Mouse (Mus musculus) heart, adult 10 weeks (tissue): ENCODE results near the gene Vmn1r57. TPM values are rescaled to one million over a fixed set of nuclear protein-coding genes. Genes with fewer than 3 reads are reported as not detected.

Source experiments
- polyA plus RNA-seq: library from polyadenylated mRNA; stranded (reverse); fragments of 350-450 nt; fragmentation: Illumina TruSeq; extraction: RNeasy Lipid Tissue Mini Kit (QIAGEN cat#74804); gene quantifications from one replicate; pipeline ENCODE4 v1.2.3, GENCODE M21; 2014; ENCODE audit warnings: low read depth, low replicate concordance

Gene Vmn1r57
- polyA plus RNA-seq, result not detected

GRCm38 (mm10) chr7:5218193-5218592 is at the start of gene Vmn1r57:
Gene Vmn1r57, plus strand, starts transcription at chr7:5218493.

GRCm38 (mm10) chr7:5196647-5197046 is 21.6 kb upstream of the Vmn1r57 start, which contains the start of gene Vmn1r56:
Gene Vmn1r56, minus strand, starts transcription at chr7:5196747.

Other genes with a start within 250 kb of the Vmn1r57 start
- gene Sbk3, start 247.3 kb upstream of the Vmn1r57 start, polyA plus RNA-seq, result 60.8 TPM
- 25.1 TPM for gene Zfp579, start 222.3 kb upstream of the Vmn1r57 start, polyA plus RNA-seq
- gene Zfp524, start 204.1 kb upstream of the Vmn1r57 start, polyA plus RNA-seq, result 14.0 TPM
- 17.3 TPM for gene Fiz1, start 203.8 kb upstream of the Vmn1r57 start, polyA plus RNA-seq
- gene Gm44973, start 203.0 kb upstream of the Vmn1r57 start, polyA plus RNA-seq, result not detected
- gene Zfp865, start 198.1 kb upstream of the Vmn1r57 start, polyA plus RNA-seq, result 11.4 TPM
- not detected for gene Ccdc106, start 197.9 kb upstream of the Vmn1r57 start, polyA plus RNA-seq
- gene 4632433K11Rik, start 184.4 kb upstream of the Vmn1r57 start, polyA plus RNA-seq, result not detected
- gene Zfp784, start 180.0 kb upstream of the Vmn1r57 start, polyA plus RNA-seq, result 8.3 TPM
- gene Zfp580, start 167.0 kb upstream of the Vmn1r57 start, polyA plus RNA-seq, result 3.2 TPM
- 85.2 TPM for gene U2af2, start 156.3 kb upstream of the Vmn1r57 start, polyA plus RNA-seq
- 140 TPM for gene Epn1, start 138.3 kb upstream of the Vmn1r57 start, polyA plus RNA-seq
- not detected for gene Rfpl4, start 101.5 kb upstream of the Vmn1r57 start, polyA plus RNA-seq
- gene Rasl2-9, start 92.5 kb upstream of the Vmn1r57 start, polyA plus RNA-seq, result 7.9 TPM
- not detected for gene Vmn1r55, start 68.8 kb upstream of the Vmn1r57 start, polyA plus RNA-seq
- not detected for gene Vmn1r56, start 21.7 kb upstream of the Vmn1r57 start, polyA plus RNA-seq
- not detected for gene Gm5065, start 132.0 kb downstream of the Vmn1r57 start, polyA plus RNA-seq
- gene Nlrp2, start 132.5 kb downstream of the Vmn1r57 start, polyA plus RNA-seq, result not detected
- gene Vmn1r58, start 194.9 kb downstream of the Vmn1r57 start, polyA plus RNA-seq, result not detected
- gene Vmn1r59, start 238.3 kb downstream of the Vmn1r57 start, polyA plus RNA-seq, result not detected